Mouse (Mus musculus) MEL (cell line): ENCODE data around the gene Prr12.

Source experiments
- CTCF ChIP-seq, 3 experiments: IDR thresholded peaks in 2 of 3; conservative IDR thresholded peaks in 1 of 3; 2 replicates each; pipeline ENCODE4 v1.5.1; 2011 to 2012; ENCODE audit warnings: low read length in 3 of 3, low read depth in 2 of 3, mild to moderate bottlenecking in 2 of 3, improper control_type of control experiment in 1 of 3, inconsistent platforms in 1 of 3, mixed read lengths in 1 of 3, moderate library complexity in 1 of 3; ENCODE audit not compliant: control insufficient read depth in 1 of 3, insufficient read depth in 1 of 3, poor library complexity in 1 of 3, severe bottlenecking in 1 of 3
- E2F4 ChIP-seq: IDR thresholded peaks from 2 replicates; pipeline ENCODE4 v1.6.1; 2011; ENCODE audit warnings: low read depth, low read length, improper control_type of control experiment, borderline replicate concordance
- ELF1 ChIP-seq: IDR thresholded peaks from 2 replicates; pipeline ENCODE4 v1.6.1; 2014; ENCODE audit warnings: low read depth, mild to moderate bottlenecking, inconsistent platforms, low read length, improper control_type of control experiment, moderate library complexity
- MAFK ChIP-seq: IDR thresholded peaks from 2 replicates; pipeline ENCODE4 v1.6.1; 2011; ENCODE audit warnings: low read depth, mild to moderate bottlenecking, low read length, improper control_type of control experiment, borderline replicate concordance
- MYB ChIP-seq: IDR thresholded peaks from 2 replicates; pipeline ENCODE4 v1.6.1; 2011; ENCODE audit warnings: mild to moderate bottlenecking, low read depth, low read length, improper control_type of control experiment
- POLR2A ChIP-seq, 2 experiments: IDR thresholded peaks; 2 replicates each; pipeline ENCODE4 v1.6.1; 2011 to 2012; ENCODE audit warnings: low read length in 2 of 2, mild to moderate bottlenecking in 2 of 2, control low read depth in 1 of 2, improper control_type of control experiment in 1 of 2, low read depth in 1 of 2, moderate library complexity in 1 of 2; ENCODE audit not compliant: control insufficient read depth in 1 of 2, insufficient read depth in 1 of 2, poor library complexity in 1 of 2
- POLR2AphosphoS2 ChIP-seq: IDR thresholded peaks from 2 replicates; pipeline ENCODE4 v1.6.1; 2011; ENCODE audit warnings: low read length, improper control_type of control experiment
- RCOR1 ChIP-seq: IDR thresholded peaks from 2 replicates; pipeline ENCODE4 v1.6.1; 2012; ENCODE audit warnings: low read depth, mild to moderate bottlenecking, inconsistent platforms, low read length, improper control_type of control experiment
- TBP ChIP-seq: IDR thresholded peaks from 2 replicates; pipeline ENCODE4 v1.8.0; 2011; ENCODE audit warnings: low read depth, low read length, improper control_type of control experiment
- TCF12 ChIP-seq: IDR thresholded peaks from 2 replicates; pipeline ENCODE4 v1.6.1; 2014; ENCODE audit warnings: low read depth, mild to moderate bottlenecking, inconsistent platforms, low read length, improper control_type of control experiment, moderate library complexity
- USF1 ChIP-seq: IDR thresholded peaks from 2 replicates; pipeline ENCODE4 v1.6.1; 2014; ENCODE audit warnings: low read depth, mild to moderate bottlenecking, inconsistent platforms, low read length, improper control_type of control experiment, moderate library complexity
- USF2 ChIP-seq, 2 experiments: IDR thresholded peaks; 2 replicates each; pipeline ENCODE4 v1.6.1; 2011 to 2012; ENCODE audit warnings: improper control_type of control experiment in 2 of 2, low read length in 2 of 2, borderline replicate concordance in 1 of 2, inconsistent platforms in 1 of 2, low read depth in 1 of 2, mild to moderate bottlenecking in 1 of 2; ENCODE audit not compliant: insufficient read depth in 1 of 2
- ZC3H11A ChIP-seq: IDR thresholded peaks from 2 replicates; pipeline ENCODE4 v1.6.1; 2012; ENCODE audit warnings: low read depth, mild to moderate bottlenecking, inconsistent platforms, low read length, improper control_type of control experiment
- ZNF384 ChIP-seq: IDR thresholded peaks from 2 replicates; pipeline ENCODE4 v1.6.1; 2012; ENCODE audit warnings: low read depth, mild to moderate bottlenecking, inconsistent platforms, low read length, improper control_type of control experiment

DNA sequence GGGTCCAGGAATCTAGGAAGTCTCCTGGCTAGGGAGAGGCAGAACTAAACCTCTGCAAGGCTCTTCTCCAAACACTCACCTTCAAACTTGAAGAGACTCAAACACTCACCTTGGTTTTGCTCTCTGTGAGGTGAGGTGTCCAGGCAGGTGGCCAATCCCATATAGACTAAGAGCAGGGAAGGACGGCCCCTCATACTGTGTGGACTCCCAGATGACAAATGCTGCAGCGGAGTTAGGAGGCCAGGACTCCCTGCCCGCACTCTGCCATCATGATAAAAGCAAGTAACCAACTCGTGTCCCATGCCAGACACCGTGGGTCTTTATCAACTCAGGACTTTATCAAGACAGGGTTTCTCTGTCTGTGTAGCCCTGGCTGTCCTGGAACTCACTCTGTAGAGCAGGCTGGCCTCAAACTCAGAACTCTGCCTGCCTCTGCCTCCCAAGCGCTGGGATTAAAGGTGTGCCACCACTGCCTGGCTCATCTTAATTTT, 8.0 kb upstream of the Prr12 start:
- TF ChIP-seq MAFK (no peak), USF1 (no peak), POLR2A (IDR thresholded peaks at IDR 0.05; ENCODE audit: control insufficient read depth in 1 of 2, insufficient read depth in 1 of 2, low read depth in 1 of 2, low read length in 2 of 2, poor library complexity in 1 of 2) (no peak), POLR2AphosphoS2 (no peak), CTCF (IDR thresholded peaks at IDR 0.05 in 2 of 3, conservative IDR thresholded peaks at IDR 0.05 in 1 of 3; ENCODE audit: control insufficient read depth in 1 of 3, insufficient read depth in 1 of 3, low read depth in 2 of 3, low read length in 3 of 3, poor library complexity in 1 of 3, severe bottlenecking in 1 of 3) (no peak), E2F4 (no peak), ZC3H11A (no peak), ZNF384 (no peak), MYB (no peak), RCOR1 (no peak), USF2 (IDR thresholded peaks at IDR 0.05; ENCODE audit: borderline replicate concordance in 1 of 2, insufficient read depth in 1 of 2, low read depth in 1 of 2, low read length in 2 of 2) (no peak), TCF12 (no peak), TBP (no peak), ELF1 (no peak)
